Mouse (Mus musculus) right cerebral cortex, postnatal 25 days (tissue): ENCODE results near the gene Gm7980.
"Not testable (repeated sequence)": the region's sequence is repeated elsewhere in the genome, so short reads cannot be mapped to it uniquely, and the experiment has no call there.

Experiments used
- DNase-seq: peaks from one replicate; pipeline ENCODE4 v3.0.0; 2022

Gm7980 gene

DNA sequence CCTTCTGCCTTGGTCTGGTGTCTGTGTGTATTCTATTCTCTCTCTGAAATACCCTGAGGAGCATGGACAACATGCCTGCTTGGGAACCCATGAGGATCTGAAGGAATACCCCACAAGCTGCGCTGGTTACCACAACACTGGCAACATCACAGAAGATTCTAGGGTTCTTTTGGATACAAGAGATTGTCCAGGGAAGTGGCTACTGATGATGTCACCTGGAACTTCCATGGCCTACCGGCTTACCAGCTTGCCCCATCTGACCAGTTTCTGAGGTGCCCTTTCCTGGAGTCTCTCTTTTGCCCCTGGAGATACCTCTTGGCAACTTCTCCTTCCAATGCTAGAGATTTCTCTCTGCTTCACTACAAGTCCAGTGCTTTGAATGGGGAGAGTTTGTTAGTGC, at the start of gene Gm7980:
Gene Gm7980 (minus strand): TSS at position 101 of the 400 bp plus-strand sequence.
- DNase-seq: not testable (repeated sequence)

DNA sequence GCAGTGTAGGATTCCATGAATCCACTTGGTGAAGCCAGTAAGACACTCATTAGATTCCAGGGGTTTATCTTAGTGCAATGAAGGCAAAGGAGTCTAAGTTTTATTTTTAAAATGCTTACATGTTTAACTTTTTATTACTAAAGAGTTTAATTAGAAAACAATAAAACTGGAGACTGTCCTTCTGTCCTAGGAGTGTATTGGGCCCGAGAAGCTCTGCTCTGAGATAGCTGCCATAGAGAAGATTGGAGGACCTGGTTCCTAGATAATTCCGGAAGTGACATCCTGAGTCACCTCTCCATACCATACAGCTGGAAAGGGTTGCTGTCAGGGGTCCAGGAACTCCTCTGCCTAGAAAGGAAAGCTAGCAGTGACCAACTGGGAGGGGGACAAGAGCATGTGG, 36.6 kb upstream of the Gm7980 start, which contains the start of gene 1700024B05Rik:
Gene 1700024B05Rik (plus strand): TSS at position 301 of the 400 bp plus-strand sequence.
- not testable (repeated sequence) for DNase-seq

DNA sequence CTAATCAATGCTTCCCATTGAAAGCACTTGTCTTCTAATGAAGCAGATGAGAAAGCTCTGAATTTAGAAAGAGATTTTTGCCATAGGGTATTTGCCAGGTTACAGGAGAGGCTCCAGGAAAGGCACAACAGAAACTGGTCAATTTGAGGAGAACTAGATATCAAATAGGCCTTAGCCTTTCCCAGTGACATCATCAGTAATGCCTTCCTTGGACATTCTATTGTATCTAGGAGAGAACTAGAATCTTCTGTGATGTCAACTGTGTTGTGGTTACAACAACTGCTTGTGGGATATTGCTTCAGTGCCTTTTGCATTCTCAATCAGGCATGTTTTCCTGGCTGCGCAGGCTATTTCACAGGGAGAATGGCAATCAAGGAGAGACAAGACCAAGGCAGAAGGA, 17.6 kb upstream of the Gm7980 start, which contains the start of gene 1700049E17Rik1:
Gene 1700049E17Rik1 (plus strand): TSS at position 301 of the 400 bp plus-strand sequence.
- DNase-seq: not testable (repeated sequence)
